ENCODE assay signal across 8 mouse cellular contexts in genomic region chr3:103058207-103059157, GRCm38 (mm10). TPM values are rescaled to one million over a fixed set of nuclear protein-coding genes. Genes with fewer than 3 reads are reported as not detected.
A peak's percentile ranks its signal among the peaks of the same experiment; 100 is the strongest.
DNase-seq lines count a peak whose midpoint lies in the region; ATAC-seq and TF ChIP-seq lines count a peak whose summit lies in the region.

Gene Nras, plus strand, starts transcription at chr3:103058285.

- peak within 1 kb of the TSS; percentile 84 for H3K4me3 ChIP-seq in hindbrain, embryonic 10.5 days
- H3K4me3 ChIP-seq in lung, postnatal 0 days (ENCODE audit: low read depth, low read length), result peak within 1 kb of the TSS; percentile 84

- no peaks in the 10 kb centered on the region for H3K9me3 ChIP-seq in hindbrain, embryonic 10.5 days
- H3K9me3 ChIP-seq in lung, postnatal 0 days (ENCODE audit: low read length), result no peaks in the 10 kb centered on the region

- peak; percentile 80 for TF ChIP-seq EP300 in lung, postnatal 0 days (IDR thresholded peaks at IDR 0.05)

- TF ChIP-seq CTCF in lung, postnatal 0 days (IDR thresholded peaks at IDR 0.05), result no peak

- WGBS in hindbrain, embryonic 10.5 days, result 4% methylated on average over 46 of the region's 46 CpGs
- 2% methylated on average over 46 of the region's 46 CpGs for WGBS in lung, postnatal 0 days

- peak; percentile 99 for ATAC-seq in frontal cortex, adult (ENCODE audit: low TSS enrichment)
- ATAC-seq in lung, postnatal 0 days, result peak; percentile 99

- peak within 1 kb of the TSS; percentile 95 for H3K9ac ChIP-seq in lung, postnatal 0 days (replicated peaks; ENCODE audit: low read depth)

- H3K4me2 ChIP-seq in lung, postnatal 0 days (replicated peaks; ENCODE audit: low read depth, low read length), result peak within 1 kb of the TSS; percentile 59

- peak; percentile 91 for DNase-seq in MEL-GATA-1-ER (ENCODE audit: extremely low read depth, low read depth)
- peak; percentile 75 for DNase-seq in cerebellum, adult 8-10 months
- DNase-seq in hindbrain, embryonic 10.5 days (ENCODE audit: low spot score), result peak; percentile 97
- DNase-seq in layer of hippocampus, adult 9-11 months, result peak; percentile 90
- DNase-seq in lung, postnatal 0 days (ENCODE audit: low spot score), result peak; percentile 96
- DNase-seq in ovary, postnatal 14 days (ENCODE audit: low spot score), result peak; percentile 96
- peak; percentile 96 for DNase-seq in thymus, postnatal 14 days

- peaks cover 74% of the 10 kb centered on the region for H3K36me3 ChIP-seq in hindbrain, embryonic 10.5 days
- peaks cover 33% of the 10 kb centered on the region for H3K36me3 ChIP-seq in lung, postnatal 0 days (ENCODE audit: insufficient read depth, low read length)

- peak within 1 kb of the TSS; percentile 97 for H3K27ac ChIP-seq in hindbrain, embryonic 10.5 days
- peak within 1 kb of the TSS; percentile 97 for H3K27ac ChIP-seq in lung, postnatal 0 days (ENCODE audit: low read length)

- H3K4me1 ChIP-seq in hindbrain, embryonic 10.5 days (replicated peaks), result peaks cover 11% of the 10 kb centered on the region
- H3K4me1 ChIP-seq in lung, postnatal 0 days (ENCODE audit: insufficient read depth, low read depth, low read length), result peaks cover 3% of the 10 kb centered on the region; the same call in 1 of the 2 replicates

- no peaks in the 10 kb centered on the region for H3K27me3 ChIP-seq in hindbrain, embryonic 10.5 days (ENCODE audit: insufficient read depth, poor library complexity, severe bottlenecking)
- no peaks in the 10 kb centered on the region for H3K27me3 ChIP-seq in lung, postnatal 0 days (replicated peaks; ENCODE audit: insufficient read depth, low read length)

RNA-seq across cellular contexts. Expression of gene Nras, which starts in this region (rescaled TPM):
- 143 and 159 TPM in 2 replicates for polyA plus RNA-seq in hindbrain, embryonic 10.5 days (2016; fragmentation: Nextera tagmentation; extraction: Ambion mirVana)
- polyA plus RNA-seq in lung, postnatal 0 days (2015; fragmentation: Nextera tagmentation; extraction: Ambion mirVana), result 48.0 and 53.6 TPM in 2 replicates

Comparison
In these comparisons a context has a peak if more than half of its experiments do, and no peak if none do; other contexts are left out.
1. Peak in every context shown above with its lines: DNase-seq, ATAC-seq, H3K4me3 ChIP-seq and H3K27ac ChIP-seq.